ENCODE assay signal across 15 mouse cellular contexts in the genomic region with DNA sequence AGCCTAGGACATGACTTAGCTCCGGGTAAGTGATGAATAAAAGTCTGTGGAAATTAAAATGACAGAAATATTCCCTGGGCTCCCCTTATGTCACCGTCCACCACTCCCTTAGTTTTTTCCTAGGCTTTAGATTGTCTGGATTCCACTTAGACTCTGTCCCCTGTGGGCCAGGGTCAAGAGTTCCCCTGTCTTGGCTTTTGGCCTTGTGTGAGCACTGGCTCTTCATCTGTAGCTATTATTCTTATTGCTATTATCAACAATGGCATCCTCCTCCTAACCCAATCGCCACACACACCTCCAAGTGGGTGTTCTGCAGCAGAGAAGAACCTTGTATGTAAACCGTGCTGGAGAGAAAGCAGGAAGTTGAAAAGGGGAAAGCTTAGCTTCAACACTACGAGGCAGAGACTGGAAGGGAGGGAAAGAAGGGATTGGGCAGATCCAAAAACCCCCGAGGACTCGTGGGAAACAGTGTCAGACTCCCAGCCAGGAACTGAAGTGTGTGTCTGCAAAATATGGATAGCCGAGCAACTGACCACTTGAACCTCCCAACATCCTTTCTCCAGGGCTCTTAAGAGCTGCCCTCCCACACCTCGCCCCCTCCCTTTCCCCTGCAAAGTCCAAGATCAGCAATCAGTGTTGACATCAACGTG. TPM values are rescaled to one million over a fixed set of nuclear protein-coding genes. Genes with fewer than 3 reads are reported as not detected.
DNase-seq lines count a peak whose midpoint lies in the region; ATAC-seq and TF ChIP-seq lines count a peak whose summit lies in the region.
"Had no signal": no experiment of that assay in that cellular context is flagged by ENCODE, and none has a peak within 500 bp of the region (broad histone marks: within the 10 kb centered on the region; RNA-seq: fewer than 3 reads in every experiment).

No protein-coding gene starts in this region.

- ATAC-seq in intestine, embryonic 14.5 days (replicated peaks; ENCODE audit: low FRiP score, low TSS enrichment, low read depth): no peak
- no peak for ATAC-seq in intestine, embryonic 16.5 days
- peak; percentile 59 for ATAC-seq in heart, embryonic 15.5 days (replicated peaks; ENCODE audit: insufficient number of reproducible peaks, insufficient read depth, low FRiP score, low read depth)
- ATAC-seq in stomach, postnatal 0 days (ENCODE audit: low FRiP score, low TSS enrichment): no peak
- ATAC-seq in forebrain, embryonic 13.5 days: no peak
- ATAC-seq: forebrain, postnatal 0 days; liver, postnatal 0 days had no signal

- H3K27ac ChIP-seq in intestine, embryonic 14.5 days (ENCODE audit: low read depth): no peak overlapping the region
- H3K27ac ChIP-seq in intestine, embryonic 16.5 days (ENCODE audit: low read length): no peak overlapping the region
- H3K27ac ChIP-seq in heart, embryonic 15.5 days: peak overlapping the region; percentile 45
- H3K27ac ChIP-seq in stomach, postnatal 0 days (replicated peaks): no peak overlapping the region
- H3K27ac ChIP-seq in forebrain, embryonic 13.5 days: no peak overlapping the region
- H3K27ac ChIP-seq: hindbrain, embryonic 13.5 days had no signal

- no peak for DNase-seq in intestine, embryonic 14.5 days (ENCODE audit: low spot score)
- DNase-seq in ovary, postnatal 10 days (ENCODE audit: low spot score): peak; percentile 9
- no peak for DNase-seq in ovary, postnatal 36 days (ENCODE audit: low spot score)
- no peak for DNase-seq in stomach, postnatal 0 days (ENCODE audit: low spot score)
- no peak for DNase-seq in spleen, postnatal 36 days (ENCODE audit: low spot score in 2 of 2)
- DNase-seq: adrenal gland, adult 2 months; cerebellum, adult 11-12 months; forebrain, postnatal 0 days; liver, postnatal 0 days; right cerebral cortex, postnatal 4 days had no signal

- H3K4me3 ChIP-seq in intestine, embryonic 14.5 days (ENCODE audit: low read depth, low read length): no peak overlapping the region
- no peak overlapping the region for H3K4me3 ChIP-seq in intestine, embryonic 16.5 days (ENCODE audit: low read length)
- no peak overlapping the region for H3K4me3 ChIP-seq in heart, embryonic 15.5 days
- H3K4me3 ChIP-seq in stomach, postnatal 0 days (ENCODE audit: low read depth, low read length): no peak overlapping the region
- no peak overlapping the region for H3K4me3 ChIP-seq in forebrain, embryonic 13.5 days
- H3K4me3 ChIP-seq: embryonic facial prominence, embryonic 12.5 days; hindbrain, embryonic 13.5 days had no signal

- H3K36me3 ChIP-seq in intestine, embryonic 14.5 days (ENCODE audit: control insufficient read depth, insufficient read depth, low read length): no peaks in the 10 kb centered on the region
- no peaks in the 10 kb centered on the region for H3K36me3 ChIP-seq in intestine, embryonic 16.5 days (ENCODE audit: control insufficient read depth, insufficient read depth, low read length)
- H3K36me3 ChIP-seq in heart, embryonic 15.5 days: no peaks in the 10 kb centered on the region
- no peaks in the 10 kb centered on the region for H3K36me3 ChIP-seq in stomach, postnatal 0 days (ENCODE audit: control insufficient read depth, insufficient read depth, low read length)
- no peaks in the 10 kb centered on the region for H3K36me3 ChIP-seq in forebrain, embryonic 13.5 days (ENCODE audit: poor library complexity, severe bottlenecking)
- H3K36me3 ChIP-seq: embryonic facial prominence, embryonic 12.5 days; hindbrain, embryonic 13.5 days had no signal

- no peaks in the 10 kb centered on the region for H3K9me3 ChIP-seq in intestine, embryonic 14.5 days (ENCODE audit: control insufficient read depth, low read length)
- H3K9me3 ChIP-seq in intestine, embryonic 16.5 days (ENCODE audit: control insufficient read depth, low read length): no peaks in the 10 kb centered on the region
- H3K9me3 ChIP-seq in heart, embryonic 15.5 days (replicated peaks): no peaks in the 10 kb centered on the region
- H3K9me3 ChIP-seq in stomach, postnatal 0 days (ENCODE audit: control insufficient read depth, low read length): no peaks in the 10 kb centered on the region
- no peaks in the 10 kb centered on the region for H3K9me3 ChIP-seq in forebrain, embryonic 13.5 days (replicated peaks)
- H3K9me3 ChIP-seq: embryonic facial prominence, embryonic 12.5 days; hindbrain, embryonic 13.5 days had no signal

- no peak for TF ChIP-seq EP300 in stomach, postnatal 0 days (optimal IDR thresholded peaks at IDR 0.05)

- TF ChIP-seq CTCF in stomach, postnatal 0 days (IDR thresholded peaks at IDR 0.05; ENCODE audit: low read depth): no peak

- peak overlapping the region; percentile 8; the same call in 1 of the 2 replicates for H3K4me2 ChIP-seq in intestine, embryonic 14.5 days (ENCODE audit: low read length)
- H3K4me2 ChIP-seq in intestine, embryonic 16.5 days (ENCODE audit: low read depth, low read length): no peak overlapping the region
- H3K4me2 ChIP-seq in heart, embryonic 15.5 days: 0 out of 2 replicates have a peak overlapping the region, but pooled peaks have one; percentile 1
- H3K4me2 ChIP-seq in stomach, postnatal 0 days (replicated peaks; ENCODE audit: low read depth): no peak overlapping the region
- no peak overlapping the region for H3K4me2 ChIP-seq in forebrain, embryonic 13.5 days
- H3K4me2 ChIP-seq: embryonic facial prominence, embryonic 12.5 days; hindbrain, embryonic 13.5 days had no signal

- H3K4me1 ChIP-seq in intestine, embryonic 14.5 days (replicated peaks; ENCODE audit: control insufficient read depth, insufficient read depth, low read length): no peaks in the 10 kb centered on the region
- no peaks in the 10 kb centered on the region for H3K4me1 ChIP-seq in intestine, embryonic 16.5 days (ENCODE audit: control insufficient read depth, insufficient read depth, low read length)
- peaks cover 6% of the 10 kb centered on the region; the same call in 1 of the 2 replicates for H3K4me1 ChIP-seq in heart, embryonic 15.5 days (replicated peaks)
- H3K4me1 ChIP-seq in stomach, postnatal 0 days (replicated peaks; ENCODE audit: control insufficient read depth, insufficient read depth): no peaks in the 10 kb centered on the region
- no peaks in the 10 kb centered on the region for H3K4me1 ChIP-seq in forebrain, embryonic 13.5 days
- H3K4me1 ChIP-seq: hindbrain, embryonic 13.5 days had no signal

- no peaks in the 10 kb centered on the region for H3K27me3 ChIP-seq in intestine, embryonic 14.5 days (replicated peaks; ENCODE audit: control insufficient read depth, insufficient read depth, low read length)
- no peaks in the 10 kb centered on the region for H3K27me3 ChIP-seq in intestine, embryonic 16.5 days (replicated peaks; ENCODE audit: control insufficient read depth, insufficient read depth, low read length)
- 0 out of 2 replicates have a peak, but pooled peaks cover 2% of the 10 kb centered on the region for H3K27me3 ChIP-seq in heart, embryonic 15.5 days
- no peaks in the 10 kb centered on the region for H3K27me3 ChIP-seq in stomach, postnatal 0 days (ENCODE audit: control insufficient read depth, insufficient read depth, low read length)
- H3K27me3 ChIP-seq in forebrain, embryonic 13.5 days: no peaks in the 10 kb centered on the region
- H3K27me3 ChIP-seq: embryonic facial prominence, embryonic 12.5 days; hindbrain, embryonic 13.5 days had no signal

- no peak overlapping the region for H3K9ac ChIP-seq in intestine, embryonic 14.5 days (ENCODE audit: low read length)
- no peak overlapping the region for H3K9ac ChIP-seq in intestine, embryonic 16.5 days (ENCODE audit: low read depth, low read length)
- H3K9ac ChIP-seq in heart, embryonic 15.5 days: no peak overlapping the region
- no peak overlapping the region for H3K9ac ChIP-seq in stomach, postnatal 0 days (ENCODE audit: low read length)
- no peak overlapping the region for H3K9ac ChIP-seq in forebrain, embryonic 13.5 days
- H3K9ac ChIP-seq: embryonic facial prominence, embryonic 12.5 days; forebrain, postnatal 0 days; hindbrain, embryonic 13.5 days; liver, postnatal 0 days had no signal

- 17% methylated on average over 10 of the region's 10 CpGs for WGBS in intestine, embryonic 14.5 days
- WGBS in intestine, embryonic 16.5 days: 32% methylated on average over 10 of the region's 10 CpGs
- 24% methylated on average over 10 of the region's 10 CpGs for WGBS in heart, embryonic 15.5 days
- WGBS in stomach, postnatal 0 days: 23% methylated on average over 10 of the region's 10 CpGs
- WGBS in forebrain, embryonic 13.5 days: 65% methylated on average over 10 of the region's 10 CpGs

RNA-seq across cellular contexts. Expression of gene Six1, which starts 41.4 kb away (rescaled TPM):
- not detected in 2 replicates for polyA plus RNA-seq in intestine, embryonic 14.5 days (2014; fragmentation: Nextera tagmentation; extraction: Ambion mirVana)
- not detected in 2 replicates for polyA plus RNA-seq in intestine, embryonic 16.5 days (2015; fragmentation: Nextera tagmentation; extraction: Ambion mirVana)
- 0.62 and 3.7 TPM in 2 replicates for polyA plus RNA-seq in heart, embryonic 15.5 days (2015; fragmentation: Nextera tagmentation; extraction: Ambion mirVana)
- 0.02 and 0.10 TPM in 2 replicates for polyA plus RNA-seq in stomach, postnatal 0 days (2015; fragmentation: Nextera tagmentation; extraction: Ambion mirVana)
- polyA plus RNA-seq in forebrain, embryonic 13.5 days (2015; fragmentation: Nextera tagmentation; extraction: Ambion mirVana): 0.22 and 0.42 TPM in 2 replicates

Comparison
In these comparisons a context has a peak if more than half of its experiments do, and no peak if none do; other contexts are left out.
1. H3K4me2 ChIP-seq: peak in intestine, embryonic 14.5 days (single experiment) and heart, embryonic 15.5 days (single experiment); none in intestine, embryonic 16.5 days (single experiment), stomach, postnatal 0 days (single experiment) and forebrain, embryonic 13.5 days (single experiment).